Comparison of ENCODE assay signal across 9 mouse cellular contexts in the genomic region with DNA sequence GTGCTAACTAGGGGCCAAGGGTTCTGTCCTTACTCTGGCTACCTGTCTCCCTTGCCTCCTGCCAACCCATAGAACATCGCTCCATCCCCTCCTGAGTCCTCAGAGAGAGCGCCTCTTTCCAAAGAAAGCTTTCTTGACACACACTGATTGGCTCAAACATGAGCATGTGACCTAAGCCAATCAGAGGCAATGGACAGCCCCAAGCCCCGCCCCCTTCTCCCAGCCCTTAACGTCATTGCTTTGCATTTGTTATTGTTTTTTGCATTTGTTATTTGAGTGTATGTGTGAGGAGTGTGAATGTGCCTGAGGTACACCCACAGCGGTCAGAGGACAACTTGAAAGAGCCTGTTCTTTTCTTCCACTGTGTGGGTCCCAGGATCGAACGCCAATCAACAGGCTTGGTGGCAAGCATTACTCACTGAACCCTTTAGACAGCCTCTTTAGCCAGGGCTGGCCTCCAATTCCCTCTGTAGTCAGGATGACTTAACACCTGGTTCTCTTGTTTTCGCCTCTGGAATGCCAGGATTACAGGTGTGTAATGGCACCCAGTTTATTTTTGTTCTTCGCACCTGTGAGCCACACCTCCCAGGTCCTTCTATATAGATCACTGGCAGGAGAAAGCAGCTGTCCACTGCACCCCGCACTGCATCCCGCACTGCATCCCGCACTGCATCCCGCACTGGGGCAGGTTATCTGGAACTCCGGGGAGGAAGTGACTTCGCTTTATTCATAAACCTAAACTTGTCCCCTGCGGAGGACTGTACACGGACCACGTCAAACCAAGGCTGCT. TPM values are rescaled to one million over a fixed set of nuclear protein-coding genes. Genes with fewer than 3 reads are reported as not detected.
DNase-seq lines count a peak whose midpoint lies in the region; ATAC-seq and TF ChIP-seq lines count a peak whose summit lies in the region.
"Had no signal": no experiment of that assay in that cellular context is flagged by ENCODE, and none has a peak within 500 bp of the region (broad histone marks: within the 10 kb centered on the region; RNA-seq: fewer than 3 reads in every experiment).

No protein-coding gene starts in this region.

- WGBS in heart, embryonic 16.5 days: 61% methylated on average over 18 of the region's 18 CpGs
- WGBS in hindbrain, embryonic 14.5 days: 64% methylated on average over 18 of the region's 18 CpGs
- 59% methylated on average over 18 of the region's 18 CpGs for WGBS in neural tube, embryonic 11.5 days

- 0 out of 2 replicates have a peak overlapping the region, but pooled peaks have one; percentile 17 for H3K4me2 ChIP-seq in heart, embryonic 16.5 days (ENCODE audit: low read depth, low read length)
- peak overlapping the region; percentile 51 for H3K4me2 ChIP-seq in hindbrain, embryonic 14.5 days (replicated peaks)
- H3K4me2 ChIP-seq in neural tube, embryonic 11.5 days (ENCODE audit: low read depth): peak overlapping the region; percentile 44
- H3K4me2 ChIP-seq: liver, embryonic 15.5 days had no signal

- TF ChIP-seq CTCF in cortical plate, adult 2 months (IDR thresholded peaks at IDR 0.05; ENCODE audit: extremely low read depth, insufficient read depth, low read length): no peak

- no peak for ATAC-seq in heart, embryonic 16.5 days (replicated peaks; ENCODE audit: extremely low read depth, insufficient read depth, low FRiP score)
- ATAC-seq in hindbrain, embryonic 14.5 days (ENCODE audit: low FRiP score): peak; percentile 79
- ATAC-seq in neural tube, embryonic 11.5 days (ENCODE audit: insufficient read depth, low FRiP score, low TSS enrichment): peak; percentile 73

- H3K4me1 ChIP-seq in heart, embryonic 16.5 days (ENCODE audit: control insufficient read depth, insufficient read depth, low read length): peaks cover 32% of the 10 kb centered on the region
- peaks cover 6% of the 10 kb centered on the region for H3K4me1 ChIP-seq in cortical plate, adult 2 months (ENCODE audit: control insufficient read depth, insufficient read depth, low read length)
- H3K4me1 ChIP-seq in hindbrain, embryonic 14.5 days (replicated peaks; ENCODE audit: control insufficient read depth, insufficient read depth, low read length): no peaks in the 10 kb centered on the region; the same call in 1 of the 2 replicates
- no peaks in the 10 kb centered on the region for H3K4me1 ChIP-seq in neural tube, embryonic 11.5 days (ENCODE audit: control insufficient read depth, insufficient read depth, low read length)

- no peak for DNase-seq in heart, postnatal 36 days
- DNase-seq in hindbrain, embryonic 14.5 days (ENCODE audit: low spot score): peak; percentile 68
- DNase-seq in neural tube, embryonic 11.5 days (ENCODE audit: low spot score): peak; percentile 58
- DNase-seq in left cerebral cortex, postnatal 4 days: no peak
- DNase-seq in right cerebral cortex, postnatal 10 days (ENCODE audit: low spot score in 2 of 2): no peak
- DNase-seq in spleen, postnatal 14 days (ENCODE audit: low spot score in 2 of 2): no peak

- H3K27ac ChIP-seq in heart, embryonic 16.5 days (ENCODE audit: low read length): no peak overlapping the region
- H3K27ac ChIP-seq in cortical plate, adult 2 months (ENCODE audit: insufficient read depth, low read length): no peak overlapping the region
- no peak overlapping the region for H3K27ac ChIP-seq in hindbrain, embryonic 14.5 days
- H3K27ac ChIP-seq in neural tube, embryonic 11.5 days (ENCODE audit: low read depth, low read length): no peak overlapping the region
- H3K27ac ChIP-seq: liver, embryonic 15.5 days had no signal

- H3K4me3 ChIP-seq in heart, embryonic 16.5 days (ENCODE audit: low read length): peak overlapping the region; percentile 32; the same call in 1 of the 2 replicates
- H3K4me3 ChIP-seq in cortical plate, adult 2 months (ENCODE audit: insufficient read depth, low read length): peak overlapping the region; percentile 28
- peak overlapping the region; percentile 26 for H3K4me3 ChIP-seq in hindbrain, embryonic 14.5 days (replicated peaks; ENCODE audit: low read length)
- peak overlapping the region; percentile 26 for H3K4me3 ChIP-seq in neural tube, embryonic 11.5 days (ENCODE audit: low read depth, low read length)
- H3K4me3 ChIP-seq: liver, embryonic 15.5 days had no signal

- no peak for TF ChIP-seq POLR2A in cortical plate, adult 2 months (IDR thresholded peaks at IDR 0.05; ENCODE audit: extremely low read depth, insufficient read depth, low read length)

- H3K9me3 ChIP-seq in heart, embryonic 16.5 days (replicated peaks; ENCODE audit: control insufficient read depth, low read length): no peaks in the 10 kb centered on the region
- no peaks in the 10 kb centered on the region for H3K9me3 ChIP-seq in hindbrain, embryonic 14.5 days (ENCODE audit: control insufficient read depth, low read length)
- H3K9me3 ChIP-seq in neural tube, embryonic 11.5 days (ENCODE audit: control insufficient read depth, low read length): no peaks in the 10 kb centered on the region
- H3K9me3 ChIP-seq: liver, embryonic 15.5 days had no signal

- H3K9ac ChIP-seq in heart, embryonic 16.5 days (ENCODE audit: low read length): no peak overlapping the region
- peak overlapping the region; percentile 37 for H3K9ac ChIP-seq in hindbrain, embryonic 14.5 days
- peak overlapping the region; percentile 37; the same call in 1 of the 2 replicates for H3K9ac ChIP-seq in neural tube, embryonic 11.5 days (ENCODE audit: low read length)
- H3K9ac ChIP-seq: liver, embryonic 15.5 days had no signal

- no peaks in the 10 kb centered on the region for H3K27me3 ChIP-seq in heart, embryonic 16.5 days (ENCODE audit: control insufficient read depth, insufficient read depth, low read length)
- no peaks in the 10 kb centered on the region for H3K27me3 ChIP-seq in hindbrain, embryonic 14.5 days (ENCODE audit: control insufficient read depth, insufficient read depth, low read length)
- no peaks in the 10 kb centered on the region for H3K27me3 ChIP-seq in neural tube, embryonic 11.5 days (ENCODE audit: control insufficient read depth, insufficient read depth, low read length)
- H3K27me3 ChIP-seq: liver, embryonic 15.5 days had no signal

- no peaks in the 10 kb centered on the region for H3K36me3 ChIP-seq in heart, embryonic 16.5 days (ENCODE audit: control insufficient read depth, insufficient read depth)
- no peaks in the 10 kb centered on the region for H3K36me3 ChIP-seq in hindbrain, embryonic 14.5 days (replicated peaks; ENCODE audit: control insufficient read depth, insufficient read depth)
- H3K36me3 ChIP-seq in neural tube, embryonic 11.5 days (ENCODE audit: control insufficient read depth, insufficient read depth, low read length): no peaks in the 10 kb centered on the region

- intact Hi-C loops in heart, postnatal 36 days (cut with DNase I): no loop called here
- intact Hi-C loops in left cerebral cortex, postnatal 4 days (cut with DNase I): no loop called here

RNA-seq across cellular contexts. Expression of gene Scarb1, which starts 13.1 kb away (rescaled TPM):
- polyA plus RNA-seq in heart, embryonic 16.5 days (2015; fragmentation: Nextera tagmentation; extraction: Ambion mirVana): 72.9 and 75.5 TPM in 2 replicates
- total RNA-seq in heart, postnatal 36 days (2021): 10 to 100 TPM; 35.4 to 44.4 TPM
- 32.6 and 33.8 TPM in 2 replicates for polyA plus RNA-seq in cortical plate, adult 2 months (2012; rRNA removed)
- 36.5 and 39.9 TPM in 2 replicates for polyA plus RNA-seq in hindbrain, embryonic 14.5 days (2014; fragmentation: Nextera tagmentation; extraction: Ambion mirVana)
- polyA plus RNA-seq in neural tube, embryonic 11.5 days (2014; fragmentation: Nextera tagmentation; extraction: Ambion mirVana): 22.2 and 28.3 TPM in 2 replicates
- total RNA-seq in left cerebral cortex, postnatal 4 days (2021): 10 to 100 TPM; 56.2 to 56.7 TPM

Comparison
In these comparisons a context has a peak if more than half of its experiments do, and no peak if none do; other contexts are left out.
1. DNase-seq: peak in hindbrain, embryonic 14.5 days (single experiment) and neural tube, embryonic 11.5 days (single experiment); none in heart, postnatal 36 days (0 of 2), left cerebral cortex, postnatal 4 days (single experiment), right cerebral cortex, postnatal 10 days (0 of 2) and spleen, postnatal 14 days (0 of 2).
2. Peak in every context shown above with its lines, with median percentiles within 50 percentile points of each other: H3K4me2 ChIP-seq and H3K4me3 ChIP-seq.